Mouse (Mus musculus) retina, postnatal 7 days (tissue): ENCODE data around the gene Gas6.

Experiments
- DNase-seq: peaks from one replicate; pipeline ENCODE4 v3.0.0-alpha.2; 2012; ENCODE audit warnings: low read depth, low spot score

The Gas6 gene

DNA sequence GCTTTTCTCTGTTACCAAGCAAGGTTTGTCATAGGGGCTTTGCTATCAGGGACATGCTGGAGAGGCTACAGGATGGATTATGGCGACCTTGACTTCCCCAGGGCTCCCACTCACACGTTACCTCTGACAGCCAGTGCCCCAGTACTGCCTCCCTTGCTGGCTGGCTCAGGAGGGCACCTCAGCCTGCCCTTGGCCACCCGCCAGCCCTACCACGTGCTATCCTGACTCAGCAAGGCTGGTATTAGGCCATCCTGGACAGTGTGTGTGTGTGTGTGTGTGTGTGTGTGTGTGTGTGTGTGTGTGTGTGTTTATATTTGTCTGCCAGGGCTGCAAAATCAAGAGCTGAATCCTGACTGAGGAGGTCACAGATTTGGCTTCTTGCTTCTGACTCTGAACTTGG is 12.6 kb upstream of the Gas6 start:
- DNase-seq, result peak; percentile 81

DNA sequence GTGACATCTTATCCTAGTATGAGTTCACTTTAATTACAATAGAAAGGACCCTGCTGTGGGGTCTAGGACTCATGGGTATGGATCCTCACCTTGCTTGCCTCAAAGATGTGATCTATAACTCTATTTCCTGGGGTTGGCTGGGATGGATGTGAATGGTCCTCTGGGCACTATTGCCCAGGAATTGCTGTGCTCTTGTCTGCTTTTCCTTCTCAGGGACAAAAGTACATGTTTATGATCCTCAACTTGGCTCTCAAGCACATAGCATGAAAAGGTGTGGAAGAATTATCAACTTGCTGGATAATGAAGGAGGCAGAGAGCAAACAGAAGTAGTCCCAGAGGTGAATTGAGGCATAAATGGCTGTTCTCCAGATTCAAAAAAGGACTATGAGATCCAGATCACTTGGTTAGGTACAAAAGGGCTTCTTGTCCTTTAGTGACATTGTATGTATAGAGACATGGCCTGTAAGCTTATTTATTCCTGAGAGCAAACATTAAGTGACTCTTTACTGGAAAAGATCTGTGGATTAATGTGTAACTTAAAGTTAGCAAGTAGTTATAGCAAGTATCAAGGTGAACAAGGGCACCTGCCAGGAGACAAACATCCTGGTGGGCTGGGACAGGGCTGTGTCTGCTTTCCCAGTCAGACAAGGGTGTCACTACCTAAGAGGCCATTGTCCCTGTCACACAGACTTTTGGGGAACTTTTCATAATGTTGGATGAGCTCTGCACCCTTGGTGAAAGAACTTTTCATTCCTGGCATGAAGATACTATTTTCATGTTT is 10.8 kb upstream of the Gas6 start:
- DNase-seq, result no peak

DNA sequence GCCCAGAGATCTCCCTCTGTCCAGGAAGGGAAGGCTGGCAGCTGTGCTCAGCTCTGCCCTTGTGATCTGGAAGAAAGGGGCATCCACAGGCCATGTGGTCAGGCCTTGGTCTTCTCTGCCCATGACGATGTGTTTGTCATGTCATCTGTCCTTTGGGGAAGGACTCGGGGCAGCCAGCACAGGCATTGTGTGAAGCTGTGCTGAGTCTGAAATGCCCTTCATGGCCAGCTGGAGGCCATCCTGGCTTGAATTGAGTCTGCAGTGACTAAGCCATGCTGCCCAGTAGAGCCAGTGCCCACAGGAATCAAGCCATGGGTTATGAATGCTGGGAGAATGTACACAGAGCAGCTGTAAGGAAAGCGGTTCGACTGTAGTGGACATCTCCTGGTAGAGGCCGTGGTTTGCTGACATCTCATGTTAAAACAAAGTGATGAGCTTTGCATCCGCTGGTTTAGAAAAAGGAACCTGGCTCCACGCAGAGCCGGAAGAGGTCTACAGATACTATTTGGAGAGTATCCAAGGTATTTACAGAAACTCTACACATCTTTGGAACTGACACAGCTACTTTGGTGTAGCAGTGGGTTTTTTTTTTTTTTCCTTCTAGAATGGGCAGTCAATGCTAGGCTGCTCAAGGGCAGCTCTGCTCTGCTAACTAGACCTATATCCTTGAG is 9.8 kb upstream of the Gas6 start:
- no peak for DNase-seq

DNA sequence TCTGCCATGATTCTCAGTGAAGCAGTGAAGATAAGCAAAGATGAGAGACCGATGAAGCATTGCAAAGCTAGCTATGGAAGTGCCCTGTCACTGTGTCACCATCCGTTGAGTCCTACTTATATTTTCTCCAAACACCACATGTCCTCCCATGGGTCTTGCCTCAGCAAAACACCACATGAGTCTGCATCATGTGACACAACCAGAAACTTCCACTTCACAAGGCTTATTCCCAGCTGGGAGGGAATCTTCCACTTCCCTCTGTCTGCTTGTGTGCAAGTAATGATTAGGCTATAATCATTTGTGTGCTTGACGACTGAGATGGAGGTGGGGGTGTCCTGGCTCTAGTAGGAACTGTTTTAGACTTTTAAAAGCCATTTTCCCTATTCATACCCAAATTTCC is 6.9 kb upstream of the Gas6 start:
- no peak for DNase-seq

DNA sequence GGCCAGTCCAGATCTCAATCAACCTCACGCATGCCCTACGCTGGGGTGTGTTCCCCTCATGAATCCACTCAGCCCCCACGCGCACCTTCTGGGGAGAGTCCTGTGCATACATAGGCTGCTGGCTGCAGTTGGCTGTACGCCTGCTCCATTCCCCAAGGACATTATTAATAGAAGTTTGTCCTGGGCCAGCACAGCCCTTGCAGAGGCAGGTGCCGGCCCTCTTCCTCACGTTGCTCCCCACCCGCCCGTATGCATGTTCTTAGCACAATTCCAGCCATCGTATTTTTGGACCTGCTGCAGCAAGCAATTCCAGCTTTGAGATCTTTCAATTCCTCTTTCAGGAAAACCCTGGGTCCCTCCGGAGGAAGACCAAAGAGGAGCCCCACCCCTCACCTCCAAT is 1.3 kb downstream of the Gas6 start:
- DNase-seq, result no peak

DNA sequence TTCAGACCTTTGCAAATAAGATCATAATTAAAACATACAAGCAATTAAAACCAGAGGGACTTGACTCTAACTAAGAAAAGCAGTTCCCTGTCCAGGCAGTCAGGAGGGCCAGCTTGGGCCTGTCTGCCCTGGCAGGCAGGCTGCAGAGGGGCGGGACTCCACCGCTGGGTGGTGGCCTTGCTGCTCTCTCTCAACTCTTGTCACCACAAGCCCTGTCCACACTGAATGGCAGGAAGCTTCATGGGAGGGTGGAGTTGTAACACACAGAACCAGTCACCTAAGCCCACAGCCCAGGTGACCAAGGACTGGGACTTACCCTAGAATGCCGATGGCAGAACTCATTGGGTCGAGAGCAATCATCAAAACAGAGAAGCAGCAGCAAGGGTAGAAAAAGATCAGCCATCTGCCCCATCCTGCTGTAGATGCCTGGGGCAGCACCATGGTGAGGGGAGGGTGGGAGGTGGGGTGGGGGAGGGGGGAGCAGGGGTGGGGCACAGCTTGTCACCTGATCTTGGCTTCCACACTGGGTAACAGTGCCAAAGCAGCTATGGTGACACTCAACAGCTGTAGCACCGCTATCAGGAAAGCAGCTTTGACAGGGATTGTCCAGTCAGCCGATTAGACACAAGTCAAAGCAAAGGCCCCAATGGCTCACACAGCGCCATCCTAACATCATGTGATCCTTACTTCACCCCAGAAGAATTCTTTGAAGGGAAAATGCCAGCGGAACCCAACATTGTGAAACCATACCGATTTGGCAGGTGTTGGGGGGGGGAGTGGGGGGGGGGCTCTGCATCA is 1.9 kb downstream of the Gas6 start:
- DNase-seq, result peak; percentile 49

DNA sequence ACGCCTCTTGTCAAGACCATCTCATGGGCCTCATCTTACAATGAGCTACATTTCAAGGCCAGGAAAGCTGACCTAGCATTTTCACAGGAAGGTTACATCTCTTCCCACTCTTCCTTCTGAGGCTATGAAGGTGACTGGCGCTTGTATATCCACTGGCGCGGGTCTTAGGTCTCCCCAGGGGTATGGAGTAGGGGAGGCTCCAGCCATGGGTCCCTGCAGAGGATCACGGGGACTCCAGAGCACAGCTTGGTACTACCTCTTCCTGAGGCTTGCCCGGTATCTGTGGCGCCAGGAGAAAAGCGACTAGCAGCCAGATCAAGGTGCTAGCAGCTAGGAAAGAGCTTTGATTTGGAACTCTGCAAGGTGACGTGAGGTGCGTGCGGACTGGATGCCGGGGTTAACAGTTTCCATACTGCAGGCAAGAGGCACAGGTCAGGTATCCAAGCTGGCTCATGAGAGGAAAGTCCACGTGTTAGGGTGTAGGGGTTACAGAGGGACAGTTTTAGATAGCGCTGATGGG is 2.7 kb downstream of the Gas6 start:
- DNase-seq, result no peak

DNA sequence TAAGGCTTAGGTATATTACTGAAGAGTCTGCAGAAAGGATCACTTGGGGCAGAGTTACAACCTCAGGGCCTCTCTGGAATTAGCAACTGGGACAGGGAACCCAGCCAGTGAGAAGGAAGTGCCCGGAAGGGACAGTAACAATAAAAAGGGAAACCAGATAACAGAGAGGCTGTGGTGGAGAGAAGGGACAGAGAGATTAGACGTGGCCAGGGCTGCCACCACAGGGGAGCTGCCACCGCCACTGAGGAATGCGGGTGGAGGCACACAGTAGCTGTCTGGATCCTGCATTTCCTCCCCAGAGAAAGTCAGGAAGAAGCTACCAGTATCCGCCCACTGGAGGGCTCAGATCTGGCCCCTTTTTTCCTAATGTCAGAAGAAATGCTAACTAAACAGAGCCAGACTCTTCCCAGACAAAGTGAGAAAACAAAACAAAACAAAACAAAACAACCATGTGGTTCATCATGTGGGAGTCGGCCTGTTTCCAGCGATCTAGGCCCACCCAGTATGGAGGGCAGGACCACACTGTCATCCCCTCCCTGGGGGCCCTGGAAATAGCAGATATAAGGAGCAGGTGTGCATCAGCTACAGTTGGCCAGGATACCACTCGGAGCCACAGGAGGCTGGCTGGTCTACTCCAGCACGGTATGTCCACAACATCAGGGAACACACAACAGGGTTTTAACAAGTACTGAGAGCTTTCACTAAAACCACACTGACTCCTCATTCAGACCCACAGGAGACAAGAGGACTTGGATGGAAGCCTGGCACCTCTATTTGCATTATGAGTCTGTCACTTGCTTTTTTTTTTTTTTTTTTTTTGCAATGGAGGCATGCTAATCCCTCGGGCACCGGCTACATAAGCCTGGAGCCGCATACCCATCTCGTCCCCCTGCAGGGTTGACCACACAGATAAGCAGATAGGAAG is 4.0 kb downstream of the Gas6 start:
- no peak for DNase-seq

DNA sequence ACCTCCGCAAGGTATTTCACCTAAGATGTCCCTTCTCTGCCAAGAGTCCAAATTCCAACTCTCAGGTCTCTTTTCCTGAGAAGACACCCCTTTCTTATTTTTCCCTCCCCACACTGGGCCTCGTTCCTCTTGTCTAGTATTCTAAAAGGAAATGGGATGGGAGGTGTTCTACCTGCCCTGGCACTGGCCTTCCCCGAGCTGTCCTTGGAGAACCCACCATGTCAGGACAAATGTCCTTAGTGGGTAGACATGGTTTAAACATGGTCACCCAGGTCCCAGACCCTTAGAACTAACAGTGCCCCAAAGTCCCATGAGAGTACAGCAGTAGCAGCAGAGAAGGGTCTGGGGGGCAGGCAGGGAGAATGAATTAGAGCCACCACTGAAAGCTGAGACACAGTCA is 4.9 kb downstream of the Gas6 start:
- no peak for DNase-seq

DNA sequence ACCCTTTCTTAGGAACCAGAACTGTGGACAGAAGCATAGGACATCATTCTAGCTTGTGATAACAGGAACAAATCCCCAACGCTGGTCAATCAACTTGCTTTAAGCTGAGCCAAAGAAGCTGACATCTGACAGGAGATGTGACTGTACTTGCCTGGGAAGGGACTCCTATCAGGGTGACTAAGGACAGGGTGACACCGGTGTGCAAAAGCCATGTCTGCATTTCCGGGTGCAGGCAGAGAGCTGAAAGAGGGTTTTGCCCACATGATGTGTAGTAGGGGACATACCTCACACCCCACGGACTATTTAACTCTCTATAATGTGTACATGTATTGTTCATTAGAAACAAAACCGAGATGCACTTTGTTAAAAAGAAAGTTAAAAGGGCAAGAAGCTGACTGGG is 11.1 kb downstream of the Gas6 start:
- no peak for DNase-seq

DNA sequence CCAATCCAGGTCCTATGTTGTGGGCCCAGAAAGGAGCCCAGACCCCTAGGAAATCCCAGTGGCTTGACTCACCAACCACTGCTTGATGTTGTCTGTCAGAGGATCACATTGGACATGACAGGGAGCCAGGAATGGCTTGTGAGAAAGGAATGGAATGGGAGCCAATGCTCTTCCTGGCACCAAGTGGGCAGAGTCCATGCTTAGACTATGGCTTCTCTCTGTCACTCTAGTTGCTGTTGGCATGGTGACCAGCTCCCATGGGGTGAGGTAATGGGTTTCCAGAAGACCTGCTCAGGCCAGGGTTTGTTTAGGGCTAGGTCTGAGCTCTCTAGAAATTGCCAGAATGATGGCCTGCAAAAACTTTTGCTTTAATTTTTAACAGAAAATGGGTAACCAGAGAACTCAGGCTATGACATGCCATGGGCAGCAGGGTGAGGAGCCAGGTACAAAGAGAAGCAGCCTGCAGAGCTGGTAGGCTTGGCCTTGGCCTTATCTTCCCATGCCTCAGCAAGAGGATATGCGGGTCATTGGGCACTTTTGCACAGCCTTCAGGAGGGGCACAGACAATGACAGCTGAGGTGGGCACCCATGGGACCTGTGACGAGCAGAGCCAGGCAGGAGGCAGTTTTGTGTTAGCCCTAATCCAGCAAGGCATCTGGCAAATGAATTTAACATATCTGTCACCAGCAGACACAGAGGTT is 12.0 kb downstream of the Gas6 start:
- DNase-seq, result no peak

DNA sequence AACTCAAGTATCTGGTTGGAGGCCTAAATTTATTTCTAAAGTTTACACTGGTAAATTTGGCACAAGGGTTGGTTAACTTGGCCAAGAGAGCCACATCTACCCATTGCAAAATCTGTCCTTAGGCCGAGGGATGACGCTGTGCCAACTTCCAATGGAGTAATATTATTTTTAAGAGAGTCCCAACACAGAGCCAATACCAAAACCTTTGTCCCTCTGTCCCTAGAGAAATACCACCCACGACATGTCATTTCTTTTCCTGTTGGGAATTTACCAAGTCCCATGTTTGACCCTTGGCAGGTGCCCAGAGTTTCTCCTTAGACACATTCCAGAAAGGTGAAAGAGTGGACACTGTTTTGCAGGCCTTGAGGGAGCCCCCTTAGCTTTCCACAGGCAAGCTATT is 12.7 kb downstream of the Gas6 start:
- DNase-seq, result no peak

DNA sequence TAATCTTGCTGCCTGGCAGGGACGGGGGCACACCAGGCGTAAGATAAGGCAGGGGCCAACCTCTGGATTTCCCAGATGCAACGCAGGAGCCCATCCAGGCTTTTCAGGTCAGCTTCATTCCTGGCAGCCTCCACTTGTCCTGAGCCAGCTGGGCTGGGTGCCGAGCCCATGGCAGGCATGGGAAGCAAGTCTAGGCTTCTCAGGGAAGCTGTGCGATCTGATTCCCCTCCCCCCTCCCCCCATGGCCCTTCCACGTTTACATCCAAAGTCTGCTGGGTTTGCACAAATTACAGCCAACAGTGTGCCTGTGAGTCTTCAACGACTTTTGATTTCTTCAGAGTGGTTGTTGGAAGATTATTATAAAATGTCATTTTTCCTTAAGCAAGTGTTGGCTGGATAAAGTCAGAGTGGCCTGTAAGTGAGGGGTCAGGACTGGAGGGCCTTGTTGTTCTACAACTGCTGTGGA is 13.2 kb downstream of the Gas6 start:
- no peak for DNase-seq

DNA sequence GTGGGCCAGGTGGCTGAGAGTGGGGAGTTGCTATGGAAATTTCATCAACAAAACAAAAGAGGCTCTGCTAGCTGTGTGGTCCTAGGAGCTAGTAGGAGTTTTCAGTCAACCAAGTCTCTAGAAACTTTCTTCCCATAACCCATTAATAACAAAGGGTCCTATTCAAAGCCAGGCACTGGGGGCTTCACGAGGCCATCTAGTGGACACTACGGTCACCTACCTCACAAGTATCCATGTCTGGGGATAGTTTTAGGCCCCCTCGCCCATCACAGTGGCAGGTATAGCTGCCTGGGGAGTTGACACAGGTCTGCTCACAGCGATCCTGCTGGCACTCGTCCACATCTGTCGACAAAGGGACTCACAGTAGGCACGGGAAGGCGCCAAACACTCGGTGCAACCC is 18.4 kb downstream of the Gas6 start:
- no peak for DNase-seq

DNA sequence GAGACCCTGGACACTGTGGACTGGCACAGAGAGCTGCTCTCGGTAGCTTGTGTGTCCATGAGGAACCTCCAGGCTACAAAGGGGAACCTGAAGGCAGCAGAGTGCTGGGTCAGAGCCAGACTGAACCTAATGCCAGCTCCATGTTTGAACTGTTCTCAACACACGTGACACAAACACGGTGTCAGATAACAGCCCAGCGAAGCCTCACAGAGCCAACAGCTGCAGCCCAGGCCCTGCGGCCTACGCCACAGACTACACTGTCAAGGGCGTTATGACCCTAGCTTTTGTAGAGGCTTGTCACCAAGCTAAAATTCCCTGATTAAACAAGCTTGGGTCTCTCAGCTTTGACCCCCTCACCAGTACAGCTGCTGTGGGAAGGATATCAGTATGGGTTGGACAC is 22.0 kb downstream of the Gas6 start:
- no peak for DNase-seq

DNA sequence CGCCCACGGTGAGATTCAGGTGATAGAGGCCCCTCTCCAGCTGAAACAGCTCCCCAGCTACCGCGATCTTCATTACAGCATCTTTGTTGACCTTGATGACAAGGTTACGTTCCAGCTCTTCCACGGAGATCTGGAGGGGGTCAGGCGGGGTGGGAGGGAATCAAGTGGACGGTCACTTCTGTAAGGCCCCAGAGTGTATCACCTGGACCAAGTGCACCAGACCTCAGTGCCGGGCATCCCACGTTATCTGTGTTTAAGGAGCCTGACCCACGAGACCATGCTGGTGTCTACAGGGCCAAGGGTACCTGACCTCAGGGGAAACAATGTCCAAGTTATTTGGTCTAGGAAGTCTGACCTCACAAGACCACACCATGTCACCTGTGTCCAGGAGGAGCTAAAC is 22.8 kb downstream of the Gas6 start:
- no peak for DNase-seq

DNA sequence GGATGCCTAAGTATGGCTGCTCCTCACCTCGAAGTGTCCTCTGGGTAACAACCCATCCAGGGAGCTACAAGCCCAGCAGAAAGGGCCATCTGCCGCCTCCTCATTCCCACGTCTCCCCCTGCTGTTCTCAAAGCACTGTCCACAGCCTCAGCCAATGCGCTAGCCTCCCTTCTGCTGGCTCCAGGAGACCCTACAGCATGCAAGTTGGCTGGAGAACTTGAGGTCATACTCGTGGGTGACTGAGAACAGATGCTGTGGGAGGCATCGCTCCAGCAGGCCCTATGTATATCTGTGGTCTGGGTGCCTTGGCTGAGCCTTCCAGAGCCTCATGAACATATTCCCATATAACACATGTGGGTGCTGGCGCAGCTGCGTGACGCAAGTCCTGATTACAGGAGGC is 25.6 kb downstream of the Gas6 start:
- DNase-seq, result no peak

DNA sequence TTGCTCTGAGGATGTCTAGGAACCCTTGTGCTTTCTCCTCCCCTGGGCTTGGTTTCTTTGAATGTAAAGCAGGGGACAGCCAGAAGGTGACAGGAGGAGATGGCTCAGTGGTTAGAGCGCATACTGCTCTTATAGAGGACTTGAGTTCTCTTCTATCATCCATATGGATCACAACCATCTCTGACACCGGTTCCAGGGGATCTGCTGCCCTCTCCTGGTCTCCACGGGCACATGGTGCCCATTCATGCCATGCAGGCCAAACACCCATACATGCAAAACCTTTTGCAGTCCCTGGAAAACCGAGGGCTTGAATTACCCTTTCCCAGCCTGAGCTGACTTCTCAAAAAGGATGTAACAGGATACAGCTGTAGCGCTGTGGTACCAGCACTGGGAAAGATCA is 27.3 kb downstream of the Gas6 start:
- no peak for DNase-seq

DNA sequence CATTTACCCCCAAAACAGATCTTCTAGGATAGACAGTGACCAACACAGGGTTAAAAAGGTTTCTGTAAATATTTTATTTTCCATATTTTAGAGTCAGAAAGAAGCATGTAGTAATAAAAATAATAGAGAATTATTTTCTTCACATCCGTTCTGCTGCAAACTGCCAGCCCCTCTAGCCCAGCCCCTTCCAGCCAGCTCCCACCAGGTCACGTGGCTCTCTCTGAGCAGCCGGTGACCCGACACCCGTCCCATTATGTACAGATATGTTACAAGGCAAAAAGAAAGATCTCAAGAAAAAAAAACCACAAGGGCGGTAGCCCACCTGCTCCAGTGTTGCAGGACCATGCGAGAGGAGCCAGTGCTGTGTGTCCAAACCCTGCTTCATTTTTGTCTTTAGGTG is 29.0 kb downstream of the Gas6 start:
- no peak for DNase-seq

DNA sequence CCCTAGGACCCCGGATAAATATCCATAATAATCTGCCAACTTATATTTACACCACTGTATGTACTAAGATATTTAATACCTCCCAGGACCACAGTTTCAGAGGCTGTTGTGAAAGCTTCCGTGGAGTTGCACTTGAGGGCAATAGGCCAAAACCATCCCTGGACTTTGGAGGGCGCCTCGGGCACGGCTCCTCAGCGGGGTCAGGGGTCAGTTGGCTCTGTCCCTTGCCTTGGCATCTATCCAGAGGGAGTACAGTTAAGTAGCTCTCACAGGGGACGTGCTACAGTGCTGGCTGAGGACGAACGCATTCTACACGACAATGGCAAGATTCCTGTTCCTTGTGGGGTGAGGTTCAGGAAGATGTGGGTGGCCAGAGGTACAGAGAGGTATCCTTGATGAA is 31.9 kb downstream of the Gas6 start:
- no peak for DNase-seq

DNA sequence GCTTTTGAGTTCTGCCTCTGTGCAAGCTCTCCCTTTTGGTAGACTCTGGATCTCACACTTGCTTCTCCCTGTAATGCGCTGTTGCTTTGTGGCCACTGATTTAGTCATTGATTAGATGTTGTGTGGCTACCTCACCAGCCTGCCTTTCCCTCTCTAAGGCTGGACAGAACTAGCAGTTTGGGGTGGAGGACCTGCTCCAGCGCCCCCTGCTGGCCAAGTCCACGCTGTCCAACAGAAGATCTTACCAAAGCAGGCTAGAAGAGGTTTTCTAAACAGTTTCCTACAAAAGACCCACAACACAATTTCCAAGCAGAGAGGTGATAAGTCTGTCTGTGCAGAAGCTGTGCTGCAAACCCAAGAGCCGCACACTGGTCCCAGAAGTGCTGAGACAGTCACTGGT is 32.4 kb downstream of the Gas6 start:
- peak; percentile 34 for DNase-seq
